ENCODE assay signal across 10 mouse cellular contexts in the genomic region with DNA sequence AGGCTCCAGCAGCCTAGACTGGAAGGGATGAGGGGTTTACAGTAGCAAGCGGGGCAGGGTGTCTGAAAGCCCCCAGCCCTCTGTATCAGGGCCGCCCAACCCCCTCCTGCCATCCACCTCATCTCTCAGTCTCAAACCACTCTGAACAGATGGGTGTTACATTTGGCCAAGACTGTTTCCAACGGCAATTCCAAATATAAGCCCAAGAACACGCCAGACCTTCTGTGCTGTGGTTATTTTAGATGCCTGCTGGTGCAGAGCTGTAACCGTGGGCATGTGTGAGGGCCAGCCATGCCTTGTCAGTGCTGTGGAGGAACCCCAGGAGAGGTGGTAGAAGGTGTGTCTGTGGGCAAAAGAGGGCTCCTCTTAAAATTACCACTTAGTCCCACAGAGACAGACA.
DNase-seq lines count a peak whose midpoint lies in the region; ATAC-seq and TF ChIP-seq lines count a peak whose summit lies in the region.
"Had no signal": no experiment of that assay in that cellular context is flagged by ENCODE, and none has a peak within 500 bp of the region (broad histone marks: within the 10 kb centered on the region; RNA-seq: fewer than 3 reads in every experiment).

No protein-coding gene starts in this region.

- no peak overlapping the region for H3K4me2 ChIP-seq in hindbrain, postnatal 0 days (ENCODE audit: low read depth, low read length)

- H3K27ac ChIP-seq in hindbrain, postnatal 0 days: peak overlapping the region; percentile 20; the same call in 1 of the 2 replicates

- peak; percentile 55; the same call in 1 of the 2 replicates for ATAC-seq in hindbrain, postnatal 0 days

- DNase-seq in cerebellum, adult 11 months: peak; percentile 71
- peak; percentile 88 for DNase-seq in cerebellum, adult 9-11 months
- peak; percentile 30 for DNase-seq in hindbrain, postnatal 0 days (ENCODE audit: low spot score)
- DNase-seq in left cerebral cortex, postnatal 36 days (ENCODE audit: low spot score in 2 of 2): peak; percentile 74 to 80
- no peak for DNase-seq in kidney, postnatal 25 days
- no peak for DNase-seq in spleen, postnatal 4 days (ENCODE audit: low spot score in 2 of 2)
- no peak for DNase-seq in heart, adult 9 months (ENCODE audit: low spot score in 2 of 2)
- DNase-seq: gastrocnemius, postnatal 14 days; kidney, adult 8-10 months; lung, postnatal 36 days had no signal

- H3K4me3 ChIP-seq in hindbrain, postnatal 0 days (ENCODE audit: low read length): no peak overlapping the region

- TF ChIP-seq CTCF in hindbrain, postnatal 0 days (IDR thresholded peaks at IDR 0.05; ENCODE audit: low read depth): no peak

- intact Hi-C loops in left cerebral cortex, postnatal 36 days (cut with DNase I): loop anchor here (5.0 kb wide), 1 partner anchor 34 kb away; no protein-coding TSS in a partner anchor

- no peaks in the 10 kb centered on the region for H3K27me3 ChIP-seq in hindbrain, postnatal 0 days (ENCODE audit: insufficient read depth, low read length)

- no peaks in the 10 kb centered on the region for H3K9me3 ChIP-seq in hindbrain, postnatal 0 days (ENCODE audit: low read length)

- WGBS in hindbrain, postnatal 0 days: 62% methylated on average over 5 of the region's 5 CpGs

- no peaks in the 10 kb centered on the region for H3K36me3 ChIP-seq in hindbrain, postnatal 0 days (ENCODE audit: insufficient read depth, low read length)

- H3K9ac ChIP-seq in hindbrain, postnatal 0 days (replicated peaks; ENCODE audit: low read length): no peak overlapping the region

- peaks cover 5% of the 10 kb centered on the region for H3K4me1 ChIP-seq in hindbrain, postnatal 0 days (ENCODE audit: insufficient read depth, low read length)

Comparison
In these comparisons a context has a peak if more than half of its experiments do, and no peak if none do; other contexts are left out.
1. DNase-seq: peak in cerebellum, adult 11 months (single experiment), cerebellum, adult 9-11 months (single experiment), hindbrain, postnatal 0 days (single experiment) and left cerebral cortex, postnatal 36 days (2 of 2); none in kidney, postnatal 25 days (0 of 2), spleen, postnatal 4 days (0 of 2) and heart, adult 9 months (0 of 2).